ENCODE assay signal across 8 mouse cellular contexts in the genomic region with DNA sequence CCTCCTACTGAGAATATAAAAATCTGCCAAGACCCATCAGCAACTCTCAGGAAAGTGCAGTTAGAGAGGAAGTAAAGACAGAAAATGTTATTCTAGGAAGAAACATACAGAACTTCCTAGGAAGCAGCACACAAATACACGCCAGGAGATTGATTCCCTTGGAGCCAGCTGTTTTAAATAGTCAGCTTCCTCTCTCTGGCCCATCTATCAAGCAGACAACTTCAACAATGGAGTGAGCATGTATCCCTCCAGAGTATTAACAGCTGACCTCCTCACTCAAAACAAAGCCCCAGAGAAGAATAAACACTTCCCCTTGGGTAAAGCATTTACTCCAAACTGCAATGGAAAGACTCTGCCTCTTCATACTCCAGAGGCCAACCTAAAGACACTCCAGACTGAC. TPM values are rescaled to one million over a fixed set of nuclear protein-coding genes. Genes with fewer than 3 reads are reported as not detected.
A peak's percentile ranks its signal among the peaks of the same experiment; 100 is the strongest.
DNase-seq lines count a peak whose midpoint lies in the region; ATAC-seq and TF ChIP-seq lines count a peak whose summit lies in the region.

No protein-coding gene starts in this region.

- H3K27ac ChIP-seq in heart, postnatal 0 days (ENCODE audit: low read depth) = peak overlapping the region; percentile 3; the same call in 1 of the 2 replicates
- H3K27ac ChIP-seq in bone marrow macrophage, adult 2 months (ENCODE audit: insufficient read depth, low read depth, low read length) = no peak overlapping the region
- no peak overlapping the region for H3K27ac ChIP-seq in hindbrain, embryonic 15.5 days (replicated peaks)
- H3K27ac ChIP-seq in midbrain, embryonic 10.5 days (replicated peaks) = no peak overlapping the region

- no peak for DNase-seq in heart, postnatal 0 days (ENCODE audit: low spot score)
- DNase-seq in heart, postnatal 10 days = no peak
- no peak for DNase-seq in midbrain, embryonic 10.5 days (ENCODE audit: low spot score)
- DNase-seq in thymus, postnatal 10 days (ENCODE audit: low spot score in 2 of 2) = no peak
- no peak for DNase-seq in urinary bladder, adult 2 months (ENCODE audit: low spot score)
- no peak for DNase-seq in frontal cortex, adult 2 months (ENCODE audit: extremely low spot score in 1 of 2, low spot score in 1 of 2)

- no peaks in the 10 kb centered on the region for H3K36me3 ChIP-seq in heart, postnatal 0 days (replicated peaks; ENCODE audit: control insufficient read depth, insufficient read depth, low read length)
- H3K36me3 ChIP-seq in hindbrain, embryonic 15.5 days = no peaks in the 10 kb centered on the region
- peaks cover 8% of the 10 kb centered on the region; the same call in 1 of the 2 replicates for H3K36me3 ChIP-seq in midbrain, embryonic 10.5 days

- no peak for ATAC-seq in heart, postnatal 0 days (ENCODE audit: insufficient read depth, low read depth)
- no peak for ATAC-seq in hindbrain, embryonic 15.5 days (ENCODE audit: low FRiP score, low read depth)

- no peak overlapping the region for H3K4me2 ChIP-seq in heart, postnatal 0 days (ENCODE audit: low read depth, low read length)
- peak overlapping the region; percentile 85 for H3K4me2 ChIP-seq in hindbrain, embryonic 15.5 days

- peaks cover 21% of the 10 kb centered on the region for H3K4me1 ChIP-seq in heart, postnatal 0 days (ENCODE audit: control insufficient read depth, insufficient read depth)
- H3K4me1 ChIP-seq in bone marrow macrophage, adult 2 months (ENCODE audit: control insufficient read depth, insufficient read depth, low read length) = peaks cover 25% of the 10 kb centered on the region
- peaks cover 37% of the 10 kb centered on the region for H3K4me1 ChIP-seq in hindbrain, embryonic 15.5 days (replicated peaks)
- peaks cover 38% of the 10 kb centered on the region for H3K4me1 ChIP-seq in midbrain, embryonic 10.5 days

- intact Hi-C loops in heart, postnatal 10 days (cut with DNase I) = no loop called here

- 52% methylated on average over 1 of the region's 1 CpGs for WGBS in heart, postnatal 0 days
- WGBS in hindbrain, embryonic 15.5 days = 21% methylated on average over 1 of the region's 1 CpGs
- 60% methylated on average over 1 of the region's 1 CpGs for WGBS in midbrain, embryonic 10.5 days

- H3K27me3 ChIP-seq in heart, postnatal 0 days (ENCODE audit: control insufficient read depth, insufficient read depth, low read length) = no peaks in the 10 kb centered on the region
- no peaks in the 10 kb centered on the region for H3K27me3 ChIP-seq in hindbrain, embryonic 15.5 days
- peaks cover 28% of the 10 kb centered on the region for H3K27me3 ChIP-seq in midbrain, embryonic 10.5 days (ENCODE audit: low read depth, poor library complexity, severe bottlenecking)

- H3K9me3 ChIP-seq in heart, postnatal 0 days (replicated peaks; ENCODE audit: control insufficient read depth, low read length) = no peaks in the 10 kb centered on the region
- H3K9me3 ChIP-seq in hindbrain, embryonic 15.5 days = no peaks in the 10 kb centered on the region
- no peaks in the 10 kb centered on the region for H3K9me3 ChIP-seq in midbrain, embryonic 10.5 days (replicated peaks)

- no peak for TF ChIP-seq POLR2A in bone marrow macrophage, adult 2 months (IDR thresholded peaks at IDR 0.05; ENCODE audit: borderline replicate concordance, low read depth, low read length)

- no peak overlapping the region for H3K4me3 ChIP-seq in heart, postnatal 0 days (ENCODE audit: low read depth, low read length)
- H3K4me3 ChIP-seq in bone marrow macrophage, adult 2 months (ENCODE audit: insufficient read depth, low read length) = peak overlapping the region; percentile 14; the same call in 1 of the 2 replicates
- 0 out of 2 replicates have a peak overlapping the region, but pooled peaks have one; percentile 76 for H3K4me3 ChIP-seq in hindbrain, embryonic 15.5 days
- 0 out of 2 replicates have a peak overlapping the region, but pooled peaks have one; percentile 64 for H3K4me3 ChIP-seq in midbrain, embryonic 10.5 days

- no peak for TF ChIP-seq EP300 in heart, postnatal 0 days (IDR thresholded peaks at IDR 0.05; ENCODE audit: low read depth)

- H3K9ac ChIP-seq in heart, postnatal 0 days (replicated peaks; ENCODE audit: low read depth, low read length) = no peak overlapping the region
- H3K9ac ChIP-seq in hindbrain, embryonic 15.5 days = no peak overlapping the region

- TF ChIP-seq CTCF in heart, postnatal 0 days (IDR thresholded peaks at IDR 0.05; ENCODE audit: low read depth) = no peak
- no peak for TF ChIP-seq CTCF in bone marrow macrophage, adult 2 months (IDR thresholded peaks at IDR 0.05; ENCODE audit: low read depth, low read length)

RNA-seq across cellular contexts. Expression of a gene that starts 1.5 kb away (rescaled TPM):
- 9.7 and 13.4 TPM in 2 replicates for total RNA-seq in heart, postnatal 0 days (2014; rRNA removed; ENCODE audit: low replicate concordance)
- polyA plus RNA-seq in heart, postnatal 0 days (2015; fragmentation: Nextera tagmentation; extraction: Ambion mirVana) = 1.6 TPM in 2 replicates
- 10 to 100 TPM in 1 of 2 experiments, 1 to 10 TPM in 1; 9.4 to 11.1 TPM for total RNA-seq in heart, postnatal 10 days (2021)
- polyA plus RNA-seq in bone marrow macrophage, adult 2 months (2012; ENCODE audit: insufficient read depth, insufficient read length, missing spikeins) = 1.2 and 1.6 TPM in 2 replicates
- polyA plus RNA-seq in hindbrain, embryonic 15.5 days (2015; fragmentation: Nextera tagmentation; extraction: Ambion mirVana) = 17.0 and 21.2 TPM in 2 replicates
- polyA plus RNA-seq in midbrain, embryonic 10.5 days (2016; fragmentation: Nextera tagmentation; extraction: Ambion mirVana) = 26.2 and 29.7 TPM in 2 replicates
- polyA plus RNA-seq in urinary bladder, adult 2 months (2012; rRNA removed) = 1.3 and 2.8 TPM in 2 replicates
- polyA plus RNA-seq in frontal cortex, adult 2 months (2012; rRNA removed) = 26.4 and 26.7 TPM in 2 replicates

RNA-seq across cellular contexts. Expression of a gene that starts 41.3 kb away (rescaled TPM):
- total RNA-seq in heart, postnatal 0 days (2014; rRNA removed; ENCODE audit: low replicate concordance) = 17.9 and 19.6 TPM in 2 replicates
- 9.2 and 9.5 TPM in 2 replicates for polyA plus RNA-seq in heart, postnatal 0 days (2015; fragmentation: Nextera tagmentation; extraction: Ambion mirVana)
- total RNA-seq in heart, postnatal 10 days (2021) = 10 to 100 TPM in 1 of 2 experiments, 1 to 10 TPM in 1; 9.4 to 12.6 TPM
- 1.6 and 2.8 TPM in 2 replicates for polyA plus RNA-seq in bone marrow macrophage, adult 2 months (2012; ENCODE audit: insufficient read depth, insufficient read length, missing spikeins)
- 43.4 and 44.4 TPM in 2 replicates for polyA plus RNA-seq in hindbrain, embryonic 15.5 days (2015; fragmentation: Nextera tagmentation; extraction: Ambion mirVana)
- polyA plus RNA-seq in midbrain, embryonic 10.5 days (2016; fragmentation: Nextera tagmentation; extraction: Ambion mirVana) = 9.4 and 12.0 TPM in 2 replicates
- 24.2 and 26.6 TPM in 2 replicates for polyA plus RNA-seq in urinary bladder, adult 2 months (2012; rRNA removed)
- 167 and 189 TPM in 2 replicates for polyA plus RNA-seq in frontal cortex, adult 2 months (2012; rRNA removed)
